Mouse (Mus musculus) myocyte (in vitro differentiated cells): ENCODE measurements around the gene Dmbx1. TPM values are rescaled to one million over a fixed set of nuclear protein-coding genes. Genes with fewer than 3 reads are reported as not detected.

Source experiments
- H3K27me3 ChIP-seq: one replicate; pipeline ENCODE4 v1.6.1; 2011; ENCODE audit not compliant: control insufficient read depth, insufficient read depth, insufficient read length
- H3K36me3 ChIP-seq: one replicate; pipeline ENCODE4 v1.6.1; 2011; ENCODE audit not compliant: control insufficient read depth, insufficient read depth
- H3K4me2 ChIP-seq: one replicate; pipeline ENCODE4 v1.6.1; 2011; ENCODE audit warnings: low read depth, control low read depth
- H3K4me3 ChIP-seq: one replicate; pipeline ENCODE4 v1.5.1; 2011; ENCODE audit warnings: mild to moderate bottlenecking, control low read depth, moderate library complexity
- H3K79me2 ChIP-seq: one replicate; pipeline ENCODE4 v1.6.1; 2011; ENCODE audit not compliant: control insufficient read depth, insufficient read depth
- H3ac ChIP-seq: one replicate; pipeline ENCODE4 v1.6.1; 2011; ENCODE audit not compliant: control insufficient read depth, insufficient read length
- CEBPB ChIP-seq: IDR thresholded peaks from 2 replicates; pipeline ENCODE4 v1.6.1; 2011; ENCODE audit warnings: mild to moderate bottlenecking, moderate library complexity; ENCODE audit not compliant: poor library complexity, insufficient read depth, severe bottlenecking
- E2F4 ChIP-seq: IDR thresholded peaks from one replicate; pipeline ENCODE4 v1.6.1; 2011; ENCODE audit warnings: mild to moderate bottlenecking, control low read depth, moderate library complexity; ENCODE audit not compliant: insufficient read depth
- MAX ChIP-seq: IDR thresholded peaks from one replicate; pipeline ENCODE4 v1.6.1; 2011; ENCODE audit warnings: low read depth, mild to moderate bottlenecking, control low read depth
- MYOD1 ChIP-seq, 3 experiments: IDR thresholded peaks; one replicate each; pipeline ENCODE4 v1.6.1; 2011; ENCODE audit warnings: control low read depth in 2 of 3, low read depth in 2 of 3, mild to moderate bottlenecking in 2 of 3, moderate library complexity in 1 of 3; ENCODE audit not compliant: insufficient read length in 2 of 3, control insufficient read depth in 1 of 3
- MYOG ChIP-seq, 3 experiments: IDR thresholded peaks; one replicate each; pipeline ENCODE4 v1.6.1; 2011; ENCODE audit warnings: control low read depth in 2 of 3, low read depth in 2 of 3, mild to moderate bottlenecking in 2 of 3; ENCODE audit not compliant: insufficient read length in 2 of 3, control insufficient read depth in 1 of 3, insufficient read depth in 1 of 3
- POLR2A ChIP-seq: IDR thresholded peaks from one replicate; pipeline ENCODE4 v1.6.1; 2011; ENCODE audit warnings: low read depth, mild to moderate bottlenecking, control low read depth, moderate library complexity; ENCODE audit not compliant: insufficient read length
- POLR2AphosphoS2 ChIP-seq: IDR thresholded peaks from one replicate; pipeline ENCODE4 v1.6.1; 2011; ENCODE audit warnings: low read depth, control low read depth; ENCODE audit not compliant: insufficient read length
- REST ChIP-seq: IDR thresholded peaks from one replicate; pipeline ENCODE4 v1.6.1; 2011; ENCODE audit warnings: mild to moderate bottlenecking, control low read depth, moderate library complexity; ENCODE audit not compliant: insufficient read depth, insufficient read length
- SRF ChIP-seq: IDR thresholded peaks from one replicate; pipeline ENCODE4 v1.6.1; 2011; ENCODE audit warnings: low read depth; ENCODE audit not compliant: control insufficient read depth, insufficient read length
- TCF12 ChIP-seq: IDR thresholded peaks from one replicate; pipeline ENCODE4 v1.6.1; 2011; ENCODE audit warnings: mild to moderate bottlenecking, control low read depth; ENCODE audit not compliant: poor library complexity, insufficient read depth, severe bottlenecking
- TCF3 ChIP-seq: IDR thresholded peaks from one replicate; pipeline ENCODE4 v1.6.1; 2011; ENCODE audit warnings: low read depth, control low read depth; ENCODE audit not compliant: insufficient read length
- USF1 ChIP-seq: IDR thresholded peaks from one replicate; pipeline ENCODE4 v1.6.1; 2011; ENCODE audit warnings: low read depth, mild to moderate bottlenecking, control low read depth, moderate library complexity
- polyA plus RNA-seq: library from polyadenylated mRNA; unstranded; fragments of >200 nt; fragmentation: generic; extraction: Trizol; gene quantifications from one replicate; pipeline ENCODE4 v1.2.1, GENCODE M21; 2012; ENCODE audit warnings: missing spikeins

The Dmbx1 gene
- polyA plus RNA-seq, 1 experiment: 0.01 TPM

DNA sequence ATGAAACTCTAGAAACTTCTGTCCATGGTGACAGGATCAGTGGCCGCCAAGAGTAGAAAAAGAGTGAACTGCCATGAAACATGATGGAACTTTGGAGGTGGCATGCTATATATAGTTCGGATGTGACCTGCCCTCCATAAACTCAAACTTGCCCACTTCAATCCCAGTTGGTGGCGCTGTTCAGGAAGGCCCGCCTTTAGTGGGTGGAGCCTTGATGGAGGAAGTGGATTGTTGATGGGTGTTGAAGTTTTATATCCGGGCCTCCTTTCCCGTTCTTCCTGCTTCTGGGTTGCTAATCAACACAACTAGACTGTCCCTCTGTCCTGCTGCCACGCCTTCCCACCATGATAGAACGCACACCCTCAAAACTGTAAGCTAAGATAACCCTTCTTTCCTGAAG, 45.2 kb upstream of the Dmbx1 start:
- H3K79me2 ChIP-seq: no peaks in the 10 kb centered on the region
- peaks cover 29% of the 10 kb centered on the region for H3K27me3 ChIP-seq
- H3K36me3 ChIP-seq: no peaks in the 10 kb centered on the region
- no peak for TF ChIP-seq POLR2A
- no peak for TF ChIP-seq POLR2AphosphoS2
- no peak for TF ChIP-seq SRF
- TF ChIP-seq E2F4: no peak
- no peak for TF ChIP-seq REST
- TF ChIP-seq USF1: no peak
- no peak for TF ChIP-seq TCF3
- TF ChIP-seq MYOD1 (IDR thresholded peaks at IDR 0.05; ENCODE audit: control insufficient read depth in 1 of 3, insufficient read length in 2 of 3, low read depth in 2 of 3): no peak
- TF ChIP-seq MYOG (IDR thresholded peaks at IDR 0.05; ENCODE audit: control insufficient read depth in 1 of 3, insufficient read depth in 1 of 3, insufficient read length in 2 of 3, low read depth in 2 of 3): no peak
- TF ChIP-seq MAX: no peak
- TF ChIP-seq TCF12: no peak
- H3K4me3 ChIP-seq: no peak overlapping the region
- H3K4me2 ChIP-seq: peak overlapping the region; percentile 22
- H3ac ChIP-seq: no peak overlapping the region

DNA sequence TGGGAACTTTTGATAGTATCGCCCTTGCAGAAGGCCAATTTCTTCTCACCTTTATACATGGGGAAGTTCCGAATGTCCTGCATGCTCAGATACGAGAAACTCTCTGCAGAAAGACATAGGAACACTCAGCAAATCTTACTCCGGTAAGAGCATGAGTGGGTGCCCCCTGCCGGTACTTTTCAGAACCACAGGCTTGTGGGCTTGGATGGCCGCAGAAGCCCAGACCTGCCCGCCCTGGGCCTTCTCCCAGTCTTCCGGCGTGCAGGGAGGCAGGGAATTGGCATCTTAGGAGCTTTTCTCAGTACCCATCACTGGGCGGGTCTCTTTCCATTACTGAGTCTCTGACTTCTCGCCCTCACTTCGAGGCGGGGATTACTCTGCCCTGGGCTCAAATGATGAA, 44.4 kb upstream of the Dmbx1 start:
- no peaks in the 10 kb centered on the region for H3K36me3 ChIP-seq

DNA sequence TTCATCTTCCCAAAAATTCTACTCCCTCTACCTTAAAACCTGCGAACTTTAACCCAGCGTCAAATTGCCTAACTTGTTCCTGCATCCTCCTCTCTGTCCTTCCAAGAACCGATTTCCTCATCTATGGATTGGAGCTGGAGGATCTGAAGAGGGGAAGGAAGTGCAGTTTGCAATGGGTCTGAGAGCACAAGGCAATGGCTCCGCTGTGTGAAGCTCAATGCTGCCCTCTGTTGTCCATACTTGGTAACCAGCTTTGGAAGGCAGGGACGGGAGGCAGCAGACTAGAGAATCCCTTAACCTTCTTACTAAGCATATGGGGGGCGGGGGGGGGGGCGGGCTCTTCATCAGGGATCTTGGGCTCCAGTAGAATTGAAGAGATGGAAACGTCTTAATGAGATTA, 41.0 kb upstream of the Dmbx1 start:
- TF ChIP-seq REST (no peak), SRF (no peak), MAX (no peak), MYOD1 (IDR thresholded peaks at IDR 0.05; ENCODE audit: control insufficient read depth in 1 of 3, insufficient read length in 2 of 3, low read depth in 2 of 3) (no peak), TCF12 (no peak)
- Histone ChIP-seq H3K27me3 (peaks cover 46% of the 10 kb centered on the region), H3ac (no peak overlapping the region), H3K4me3 (no peak overlapping the region), H3K79me2 (no peaks in the 10 kb centered on the region), H3K36me3 (no peaks in the 10 kb centered on the region), H3K4me2 (no peak overlapping the region)

More for the DNA sequence above, 44.4 kb upstream of the Dmbx1 start:
- Histone ChIP-seq H3K4me3 (no peak overlapping the region), H3K27me3 (peaks cover 37% of the 10 kb centered on the region), H3ac (no peak overlapping the region), H3K79me2 (no peaks in the 10 kb centered on the region), H3K4me2 (peak overlapping the region; percentile 39)
- TF ChIP-seq POLR2A: no peak
- TF ChIP-seq USF1: no peak
- no peak for TF ChIP-seq E2F4
- TF ChIP-seq MAX: no peak
- TF ChIP-seq MYOD1 (IDR thresholded peaks at IDR 0.05; ENCODE audit: control insufficient read depth in 1 of 3, insufficient read length in 2 of 3, low read depth in 2 of 3): no peak
- TF ChIP-seq TCF3: no peak

DNA sequence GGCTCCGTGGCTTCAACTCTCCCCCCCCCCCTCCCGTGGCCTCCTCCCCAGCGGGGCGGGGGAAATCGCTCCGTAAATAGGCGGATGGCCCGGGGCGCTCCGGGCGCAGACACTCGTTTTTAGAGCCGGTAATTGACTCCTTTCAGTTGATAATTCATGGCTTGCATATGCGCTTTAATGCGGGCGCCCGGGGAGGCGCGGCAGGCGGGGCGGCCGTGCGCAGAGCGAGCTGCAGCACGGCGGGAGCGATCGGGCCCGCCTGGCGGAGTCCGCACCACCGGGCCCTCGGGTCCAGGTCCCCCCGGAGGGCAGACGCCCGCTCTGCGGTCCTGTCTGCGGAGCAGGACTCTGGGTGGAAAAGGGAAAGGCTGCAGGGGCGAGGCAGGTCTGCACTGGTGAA, 39.7 kb upstream of the Dmbx1 start:
- H3K79me2 ChIP-seq: no peaks in the 10 kb centered on the region
- peaks cover 54% of the 10 kb centered on the region for H3K27me3 ChIP-seq
- no peak overlapping the region for H3K4me2 ChIP-seq
- H3ac ChIP-seq: no peak overlapping the region
- H3K4me3 ChIP-seq: no peak overlapping the region
- no peaks in the 10 kb centered on the region for H3K36me3 ChIP-seq
- no peak for TF ChIP-seq MAX
- no peak for TF ChIP-seq TCF3
- no peak for TF ChIP-seq SRF
- no peak for TF ChIP-seq POLR2AphosphoS2
- TF ChIP-seq MYOD1 (IDR thresholded peaks at IDR 0.05; ENCODE audit: control insufficient read depth in 1 of 3, insufficient read length in 2 of 3, low read depth in 2 of 3): no peak
- TF ChIP-seq CEBPB: no peak
- no peak for TF ChIP-seq POLR2A
- TF ChIP-seq TCF12: no peak
- no peak for TF ChIP-seq MYOG (IDR thresholded peaks at IDR 0.05; ENCODE audit: control insufficient read depth in 1 of 3, insufficient read depth in 1 of 3, insufficient read length in 2 of 3, low read depth in 2 of 3)
- TF ChIP-seq E2F4: no peak

DNA sequence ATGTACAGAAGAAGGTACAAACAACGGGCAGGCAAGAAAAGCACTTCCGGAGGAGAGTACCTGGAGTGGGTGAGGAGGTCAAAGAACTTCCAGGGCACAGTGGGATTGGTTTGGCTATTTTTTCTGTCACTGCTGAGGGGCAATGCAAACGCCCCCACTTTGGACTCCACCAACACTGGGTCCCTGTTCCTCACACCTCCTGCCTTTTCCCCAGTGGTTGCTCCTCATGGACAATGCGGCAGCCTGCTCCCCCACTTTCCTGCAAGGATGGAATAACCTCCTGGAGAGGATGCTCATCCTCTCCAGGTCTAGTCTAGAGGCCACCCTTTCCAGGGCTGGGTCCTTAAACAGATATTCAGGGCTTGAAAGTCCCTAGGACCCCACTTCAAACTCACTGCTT, 39.2 kb upstream of the Dmbx1 start:
- no peak overlapping the region for H3K4me3 ChIP-seq
- no peak overlapping the region for H3K4me2 ChIP-seq
- no peak overlapping the region for H3ac ChIP-seq
- H3K27me3 ChIP-seq: peaks cover 54% of the 10 kb centered on the region
- no peaks in the 10 kb centered on the region for H3K79me2 ChIP-seq
- no peaks in the 10 kb centered on the region for H3K36me3 ChIP-seq
- TF ChIP-seq POLR2A (no peak), SRF (no peak), MAX (no peak), MYOG (IDR thresholded peaks at IDR 0.05; ENCODE audit: control insufficient read depth in 1 of 3, insufficient read depth in 1 of 3, insufficient read length in 2 of 3, low read depth in 2 of 3) (no peak), MYOD1 (IDR thresholded peaks at IDR 0.05; ENCODE audit: control insufficient read depth in 1 of 3, insufficient read length in 2 of 3, low read depth in 2 of 3) (no peak)
